Mouse (Mus musculus) cortical plate, adult 2 months (tissue): ENCODE measurements around the gene Slc22a15. TPM values are rescaled to one million over a fixed set of nuclear protein-coding genes. Genes with fewer than 3 reads are reported as not detected.

Experiments
- H3K27ac ChIP-seq: fragments of 200-500 bp; 2 replicates; pipeline ENCODE4 v1.5.1; 2012; ENCODE audit warnings: low read length, control low read depth, inconsistent platforms; ENCODE audit not compliant: insufficient read depth
- H3K4me1 ChIP-seq: fragments of 200-500 bp; 2 replicates; pipeline ENCODE4 v1.6.1; 2011; ENCODE audit warnings: low read length; ENCODE audit not compliant: control insufficient read depth, insufficient read depth
- H3K4me3 ChIP-seq: fragments of 200-500 bp; 2 replicates; pipeline ENCODE4 v1.5.1; 2011; ENCODE audit warnings: mild to moderate bottlenecking, low read length, control low read depth; ENCODE audit not compliant: insufficient read depth
- CTCF ChIP-seq: fragments of 200-500 bp; IDR thresholded peaks from 2 replicates; pipeline ENCODE4 v1.5.1; 2011; ENCODE audit warnings: mild to moderate bottlenecking, control low read depth, low read length; ENCODE audit not compliant: insufficient read depth; ENCODE audit errors: extremely low read depth
- POLR2A ChIP-seq: fragments of 200-500 bp; IDR thresholded peaks from 2 replicates; pipeline ENCODE4 v1.6.1; 2011; ENCODE audit warnings: mild to moderate bottlenecking, low read length, control low read depth; ENCODE audit not compliant: insufficient read depth; ENCODE audit errors: extremely low read depth
- polyA plus RNA-seq: library from polyadenylated mRNA; depleted of rRNA; stranded (reverse); fragments of >200 nt; gene quantifications from 2 replicates; pipeline ENCODE4 v1.2.3, GENCODE M21; 2012

Slc22a15 gene
- polyA plus RNA-seq, 1 experiment: 5.6 TPM

- H3K27ac ChIP-seq: no peak overlapping the region
- H3K4me3 ChIP-seq: no peak overlapping the region
- no peaks in the 10 kb centered on the region for H3K4me1 ChIP-seq
- TF ChIP-seq POLR2A (no peak), CTCF (no peak)
These were observed 23.0 kb upstream of the Slc22a15 start for GRCm38 (mm10) chr3:101947250-101947649.

- Histone ChIP-seq H3K27ac (no peak overlapping the region), H3K4me1 (no peaks in the 10 kb centered on the region), H3K4me3 (no peak overlapping the region)
- TF ChIP-seq CTCF: no peak
- no peak for TF ChIP-seq POLR2A
These were observed 21.0 kb upstream of the Slc22a15 start for GRCm38 (mm10) chr3:101945257-101945656.

GRCm38 (mm10) chr3:101940418-101940817 lies 16.2 kb upstream of the Slc22a15 start:
- TF ChIP-seq CTCF: no peak
- TF ChIP-seq POLR2A: no peak
- Histone ChIP-seq H3K4me3 (no peak overlapping the region), H3K4me1 (no peaks in the 10 kb centered on the region), H3K27ac (no peak overlapping the region)

- no peak for TF ChIP-seq CTCF
- no peak for TF ChIP-seq POLR2A
- no peak overlapping the region for H3K27ac ChIP-seq
- H3K4me1 ChIP-seq: no peaks in the 10 kb centered on the region
- no peak overlapping the region for H3K4me3 ChIP-seq
These were observed 15.6 kb upstream of the Slc22a15 start for GRCm38 (mm10) chr3:101939865-101940264.

GRCm38 (mm10) chr3:101939152-101939551 lies 14.9 kb upstream of the Slc22a15 start:
- no peak for TF ChIP-seq POLR2A
- no peak for TF ChIP-seq CTCF
- Histone ChIP-seq H3K27ac (no peak overlapping the region), H3K4me1 (no peaks in the 10 kb centered on the region), H3K4me3 (no peak overlapping the region)

- Histone ChIP-seq H3K4me3 (no peak overlapping the region), H3K27ac (no peak overlapping the region), H3K4me1 (no peaks in the 10 kb centered on the region)
- no peak for TF ChIP-seq POLR2A
- TF ChIP-seq CTCF: no peak
These were observed 12.1 kb upstream of the Slc22a15 start for GRCm38 (mm10) chr3:101936369-101936768.

GRCm38 (mm10) chr3:101933820-101934219 lies 9.6 kb upstream of the Slc22a15 start:
- TF ChIP-seq POLR2A (no peak), CTCF (no peak)
- Histone ChIP-seq H3K27ac (no peak overlapping the region), H3K4me3 (no peak overlapping the region), H3K4me1 (no peaks in the 10 kb centered on the region)

GRCm38 (mm10) chr3:101929105-101929876 lies 5.0 kb upstream of the Slc22a15 start:
- no peak overlapping the region for H3K4me3 ChIP-seq
- H3K4me1 ChIP-seq: no peaks in the 10 kb centered on the region
- H3K27ac ChIP-seq: no peak overlapping the region
- no peak for TF ChIP-seq POLR2A
- TF ChIP-seq CTCF: no peak

GRCm38 (mm10) chr3:101926636-101927035 lies 2.4 kb upstream of the Slc22a15 start:
- H3K4me3 ChIP-seq: no peak overlapping the region
- no peak overlapping the region for H3K27ac ChIP-seq
- TF ChIP-seq CTCF: no peak
- no peak for TF ChIP-seq POLR2A
- H3K4me1 ChIP-seq: peaks cover 3% of the 10 kb centered on the region; the same call in 1 of the 2 replicates

- Histone ChIP-seq H3K4me1 (peaks cover 3% of the 10 kb centered on the region; the same call in 1 of the 2 replicates), H3K27ac (no peak overlapping the region), H3K4me3 (no peak overlapping the region)
- TF ChIP-seq POLR2A (no peak), CTCF (no peak)
These were observed 1.4 kb upstream of the Slc22a15 start for GRCm38 (mm10) chr3:101925663-101926062.
